Mouse (Mus musculus): ENCODE measurements around the gene Auts2.

GRCm38 (mm10) chr5:132113480-132113879, 429.7 kb downstream of the Auts2 start:
- TF ChIP-seq MAFK (IDR thresholded peaks at IDR 0.05; ENCODE audit: insufficient read depth, low read depth, low read length) (no peak), ZNF384 (IDR thresholded peaks at IDR 0.05; ENCODE audit: low read depth, low read length) (no peak)
